Mouse (Mus musculus): Measurements from ENCODE around the gene Auts2. TPM values are rescaled to one million over a fixed set of nuclear protein-coding genes. Genes with fewer than 3 reads are reported as not detected.

Auts2 gene
- polyA plus RNA-seq, 1 experiment from 2014 or later, result 29.4 TPM

DNA sequence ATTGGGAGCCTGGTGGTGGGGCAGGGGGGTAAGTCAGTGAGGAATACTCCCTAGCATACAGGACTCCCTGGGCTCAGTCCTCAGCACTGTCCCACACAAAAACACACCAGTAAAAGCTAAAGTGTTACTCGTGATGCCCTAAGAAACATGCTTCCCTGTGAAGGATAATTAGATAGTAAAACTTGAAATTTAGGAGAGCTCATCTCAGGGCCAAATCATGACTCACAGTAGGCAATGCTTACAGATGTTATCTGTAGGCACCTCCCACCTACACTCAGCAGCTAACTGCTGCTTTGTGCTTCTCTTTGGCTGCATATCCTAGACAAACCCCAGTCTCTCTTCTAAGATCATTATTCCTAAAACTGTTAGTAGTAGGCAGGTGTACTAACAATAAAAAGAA is 168.0 kb downstream of the Auts2 start:
- no peak overlapping the region for H3K27ac ChIP-seq (replicated peaks; ENCODE audit: low read depth, low read length)
- H3K4me1 ChIP-seq (ENCODE audit: control insufficient read depth, insufficient read depth, low read length), result peaks cover 15% of the 10 kb centered on the region
- no peaks in the 10 kb centered on the region for H3K27me3 ChIP-seq (replicated peaks; ENCODE audit: control insufficient read depth, insufficient read depth, low read length)
- no peaks in the 10 kb centered on the region for H3K36me3 ChIP-seq (ENCODE audit: control insufficient read depth, insufficient read depth, low read length)
- 89% methylated on average over 1 of the region's 1 CpGs for WGBS
- no peak overlapping the region for H3K4me3 ChIP-seq (ENCODE audit: low read depth, low read length)
- DNase-seq (ENCODE audit: low spot score) (no peak), ATAC-seq (ENCODE audit: low read depth) (no peak)
- H3K4me2 ChIP-seq (ENCODE audit: low read depth, low read length), result no peak overlapping the region
- no peak overlapping the region for H3K9ac ChIP-seq (ENCODE audit: low read depth, low read length)
- H3K9me3 ChIP-seq (ENCODE audit: control insufficient read depth, low read length), result no peaks in the 10 kb centered on the region

DNA sequence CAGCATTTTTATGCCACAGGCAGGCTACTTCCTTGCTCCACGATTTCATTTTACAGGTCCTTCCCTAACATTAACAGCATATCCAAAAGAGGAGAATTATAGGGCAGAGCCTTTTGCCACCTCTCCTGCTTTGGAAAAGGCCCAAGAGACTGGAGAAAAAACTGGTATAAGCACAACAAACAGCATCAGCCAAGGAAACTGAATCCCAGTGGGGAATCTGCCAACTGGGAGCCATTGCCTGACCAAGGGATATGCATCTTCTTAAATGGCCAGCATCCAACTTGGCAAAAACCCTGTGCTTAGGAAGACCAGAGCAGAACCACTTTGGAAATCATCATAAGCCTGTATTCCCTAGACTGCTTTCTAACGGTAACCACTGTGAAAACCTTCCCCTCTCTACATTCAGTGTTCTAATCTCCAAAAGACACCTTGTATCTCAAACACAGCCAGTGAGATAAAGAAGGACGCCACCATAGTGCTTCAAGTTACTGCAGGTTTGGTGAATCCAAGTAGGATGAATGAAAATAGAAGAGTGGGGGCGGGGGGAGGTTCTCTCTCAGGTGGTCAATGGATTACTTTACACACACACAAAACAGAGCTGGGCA is 169.6 kb downstream of the Auts2 start:
- Histone ChIP-seq H3K9ac (ENCODE audit: low read depth, low read length) (no peak overlapping the region), H3K4me1 (ENCODE audit: control insufficient read depth, insufficient read depth, low read length) (peaks cover 26% of the 10 kb centered on the region), H3K27me3 (replicated peaks; ENCODE audit: control insufficient read depth, insufficient read depth, low read length) (no peaks in the 10 kb centered on the region), H3K9me3 (ENCODE audit: control insufficient read depth, low read length) (no peaks in the 10 kb centered on the region), H3K27ac (replicated peaks; ENCODE audit: low read depth, low read length) (no peak overlapping the region), H3K4me3 (ENCODE audit: low read depth, low read length) (no peak overlapping the region), H3K4me2 (ENCODE audit: low read depth, low read length) (no peak overlapping the region), H3K36me3 (ENCODE audit: control insufficient read depth, insufficient read depth, low read length) (no peaks in the 10 kb centered on the region)
- WGBS, result 64% methylated on average over 4 of the region's 4 CpGs
- DNase-seq (ENCODE audit: low spot score) (peak; percentile 80), ATAC-seq (ENCODE audit: low read depth) (no peak)

GRCm38 (mm10) chr5:132372605-132373004 is 170.5 kb downstream of the Auts2 start:
- Histone ChIP-seq H3K4me3 (ENCODE audit: low read depth, low read length) (no peak overlapping the region), H3K36me3 (ENCODE audit: control insufficient read depth, insufficient read depth, low read length) (no peaks in the 10 kb centered on the region), H3K9me3 (ENCODE audit: control insufficient read depth, low read length) (no peaks in the 10 kb centered on the region), H3K4me1 (ENCODE audit: control insufficient read depth, insufficient read depth, low read length) (peaks cover 34% of the 10 kb centered on the region), H3K9ac (ENCODE audit: low read depth, low read length) (no peak overlapping the region), H3K27ac (replicated peaks; ENCODE audit: low read depth, low read length) (no peak overlapping the region), H3K27me3 (replicated peaks; ENCODE audit: control insufficient read depth, insufficient read depth, low read length) (no peaks in the 10 kb centered on the region), H3K4me2 (ENCODE audit: low read depth, low read length) (no peak overlapping the region)
- WGBS, result 41% methylated on average over 2 of the region's 2 CpGs
- DNase-seq (ENCODE audit: low spot score) (peak; percentile 45), ATAC-seq (ENCODE audit: low read depth) (peak; percentile 16; the same call in 1 of the 2 replicates)

GRCm38 (mm10) chr5:132368678-132369088 is 174.5 kb downstream of the Auts2 start:
- 10% methylated on average over 7 of the region's 7 CpGs for WGBS
- H3K9me3 ChIP-seq (ENCODE audit: control insufficient read depth, low read length), result no peaks in the 10 kb centered on the region
- peaks cover 31% of the 10 kb centered on the region for H3K4me1 ChIP-seq (ENCODE audit: control insufficient read depth, insufficient read depth, low read length)
- H3K4me2 ChIP-seq (ENCODE audit: low read depth, low read length), result no peak overlapping the region
- H3K27ac ChIP-seq (replicated peaks; ENCODE audit: low read depth, low read length), result no peak overlapping the region
- peak; percentile 70 for ATAC-seq (ENCODE audit: low read depth)
- DNase-seq (ENCODE audit: low spot score), result peak; percentile 81
- H3K36me3 ChIP-seq (ENCODE audit: control insufficient read depth, insufficient read depth, low read length), result no peaks in the 10 kb centered on the region
- no peak overlapping the region for H3K4me3 ChIP-seq (ENCODE audit: low read depth, low read length)
- H3K27me3 ChIP-seq (replicated peaks; ENCODE audit: control insufficient read depth, insufficient read depth, low read length), result no peaks in the 10 kb centered on the region
- no peak overlapping the region for H3K9ac ChIP-seq (ENCODE audit: low read depth, low read length)

DNA sequence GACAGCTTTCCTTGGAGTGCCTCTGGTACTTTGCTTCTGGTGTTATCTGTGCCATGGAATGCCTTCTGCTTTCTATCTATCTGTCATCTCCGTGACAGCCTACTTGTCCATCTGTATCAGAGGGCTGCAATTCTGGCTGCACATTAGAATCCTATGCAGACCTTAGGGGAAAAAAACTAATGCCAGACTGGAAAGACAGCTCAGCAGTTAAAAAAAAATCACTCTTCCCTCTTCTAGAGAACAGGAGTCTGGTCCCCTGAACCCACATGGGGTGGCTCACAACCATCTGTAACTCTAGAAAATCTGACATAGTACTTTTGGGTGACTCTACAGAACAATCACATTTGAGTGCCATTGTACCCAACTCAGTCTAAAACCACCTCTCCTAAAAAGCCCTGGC is 181.9 kb downstream of the Auts2 start:
- H3K9ac ChIP-seq (ENCODE audit: low read depth, low read length), result no peak overlapping the region
- H3K9me3 ChIP-seq (ENCODE audit: control insufficient read depth, low read length), result no peaks in the 10 kb centered on the region
- H3K4me3 ChIP-seq (ENCODE audit: low read depth, low read length), result no peak overlapping the region
- DNase-seq (ENCODE audit: low spot score) (no peak), ATAC-seq (ENCODE audit: low read depth) (no peak)
- H3K4me1 ChIP-seq (ENCODE audit: control insufficient read depth, insufficient read depth, low read length), result peaks cover 9% of the 10 kb centered on the region
- H3K27me3 ChIP-seq (replicated peaks; ENCODE audit: control insufficient read depth, insufficient read depth, low read length), result no peaks in the 10 kb centered on the region
- H3K27ac ChIP-seq (replicated peaks; ENCODE audit: low read depth, low read length), result no peak overlapping the region
- no peak overlapping the region for H3K4me2 ChIP-seq (ENCODE audit: low read depth, low read length)
- no peaks in the 10 kb centered on the region for H3K36me3 ChIP-seq (ENCODE audit: control insufficient read depth, insufficient read depth, low read length)
- WGBS, result 68% methylated on average over 1 of the region's 1 CpGs

GRCm38 (mm10) chr5:132357726-132358125 is 185.4 kb downstream of the Auts2 start:
- ATAC-seq (ENCODE audit: low read depth) (no peak), DNase-seq (ENCODE audit: low spot score) (no peak)
- 57% methylated on average over 5 of the region's 5 CpGs for WGBS

GRCm38 (mm10) chr5:132355935-132356334 is 187.2 kb downstream of the Auts2 start:
- H3K4me1 ChIP-seq (ENCODE audit: control insufficient read depth, insufficient read depth, low read length), result peaks cover 16% of the 10 kb centered on the region
- no peak overlapping the region for H3K4me2 ChIP-seq (ENCODE audit: low read depth, low read length)
- H3K27me3 ChIP-seq (replicated peaks; ENCODE audit: control insufficient read depth, insufficient read depth, low read length), result no peaks in the 10 kb centered on the region
- H3K36me3 ChIP-seq (ENCODE audit: control insufficient read depth, insufficient read depth, low read length), result no peaks in the 10 kb centered on the region
- ATAC-seq (ENCODE audit: low read depth), result no peak
- DNase-seq (ENCODE audit: low spot score), result no peak
- 81% methylated on average over 7 of the region's 7 CpGs for WGBS
- no peak overlapping the region for H3K9ac ChIP-seq (ENCODE audit: low read depth, low read length)
- H3K9me3 ChIP-seq (ENCODE audit: control insufficient read depth, low read length), result no peaks in the 10 kb centered on the region
- no peak overlapping the region for H3K27ac ChIP-seq (replicated peaks; ENCODE audit: low read depth, low read length)
- H3K4me3 ChIP-seq (ENCODE audit: low read depth, low read length), result no peak overlapping the region

More at GRCm38 (mm10) chr5:132357726-132358125, 185.4 kb downstream of the Auts2 start:
- Histone ChIP-seq H3K27ac (replicated peaks; ENCODE audit: low read depth, low read length) (no peak overlapping the region), H3K9ac (ENCODE audit: low read depth, low read length) (no peak overlapping the region), H3K4me3 (ENCODE audit: low read depth, low read length) (no peak overlapping the region), H3K36me3 (ENCODE audit: control insufficient read depth, insufficient read depth, low read length) (no peaks in the 10 kb centered on the region), H3K4me1 (ENCODE audit: control insufficient read depth, insufficient read depth, low read length) (peaks cover 9% of the 10 kb centered on the region), H3K9me3 (ENCODE audit: control insufficient read depth, low read length) (no peaks in the 10 kb centered on the region), H3K4me2 (ENCODE audit: low read depth, low read length) (no peak overlapping the region), H3K27me3 (replicated peaks; ENCODE audit: control insufficient read depth, insufficient read depth, low read length) (no peaks in the 10 kb centered on the region)

- no peak for ATAC-seq (ENCODE audit: low read depth)
- Histone ChIP-seq H3K27ac (replicated peaks; ENCODE audit: low read depth, low read length) (no peak overlapping the region), H3K4me3 (ENCODE audit: low read depth, low read length) (no peak overlapping the region), H3K9me3 (ENCODE audit: control insufficient read depth, low read length) (peaks cover 6% of the 10 kb centered on the region; the same call in 1 of the 2 replicates), H3K4me1 (ENCODE audit: control insufficient read depth, insufficient read depth, low read length) (peaks cover 8% of the 10 kb centered on the region), H3K9ac (ENCODE audit: low read depth, low read length) (no peak overlapping the region), H3K27me3 (replicated peaks; ENCODE audit: control insufficient read depth, insufficient read depth, low read length) (no peaks in the 10 kb centered on the region), H3K4me2 (ENCODE audit: low read depth, low read length) (no peak overlapping the region), H3K36me3 (ENCODE audit: control insufficient read depth, insufficient read depth, low read length) (no peaks in the 10 kb centered on the region)
- 47% methylated on average over 1 of the region's 1 CpGs for WGBS
- no peak for DNase-seq (ENCODE audit: low spot score)
Observed at GRCm38 (mm10) chr5:132352437-132352836, 190.7 kb downstream of the Auts2 start.

DNA sequence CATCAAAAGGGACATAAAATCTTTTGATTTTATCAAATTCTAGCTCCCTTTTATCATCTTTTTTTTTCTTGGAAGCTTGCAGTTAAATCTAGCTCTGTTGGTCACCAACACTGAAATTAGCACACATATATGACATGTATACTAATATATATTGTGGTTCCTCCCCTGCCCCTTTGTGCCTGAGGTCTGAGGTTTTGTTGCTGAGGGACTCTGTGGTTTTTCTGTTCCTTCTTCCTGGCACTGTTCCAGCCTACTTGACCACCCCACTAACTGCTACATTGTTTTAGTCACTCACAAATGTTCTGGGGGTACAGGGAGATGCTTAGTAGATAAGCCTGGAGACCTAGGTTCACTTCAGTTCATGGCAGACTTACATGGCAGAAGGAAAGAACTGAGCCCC is 192.0 kb downstream of the Auts2 start:
- Histone ChIP-seq H3K27ac (replicated peaks; ENCODE audit: low read depth, low read length) (no peak overlapping the region), H3K9me3 (ENCODE audit: control insufficient read depth, low read length) (peaks cover 6% of the 10 kb centered on the region; the same call in 1 of the 2 replicates), H3K9ac (ENCODE audit: low read depth, low read length) (no peak overlapping the region), H3K4me2 (ENCODE audit: low read depth, low read length) (no peak overlapping the region), H3K27me3 (replicated peaks; ENCODE audit: control insufficient read depth, insufficient read depth, low read length) (no peaks in the 10 kb centered on the region), H3K4me1 (ENCODE audit: control insufficient read depth, insufficient read depth, low read length) (peaks cover 8% of the 10 kb centered on the region), H3K4me3 (ENCODE audit: low read depth, low read length) (no peak overlapping the region), H3K36me3 (ENCODE audit: control insufficient read depth, insufficient read depth, low read length) (no peaks in the 10 kb centered on the region)
- ATAC-seq (ENCODE audit: low read depth), result no peak
- no peak for DNase-seq (ENCODE audit: low spot score)
